Mouse (Mus musculus): ENCODE results near the gene Abcc3.

- no peak for TF ChIP-seq E2F4 (IDR thresholded peaks at IDR 0.05; ENCODE audit: insufficient read depth)
- no peak for TF ChIP-seq POLR2A (IDR thresholded peaks at IDR 0.05; ENCODE audit: insufficient read length, low read depth)
- no peak for TF ChIP-seq POLR2AphosphoS2 (IDR thresholded peaks at IDR 0.05; ENCODE audit: insufficient read length, low read depth)
- TF ChIP-seq TCF12 (IDR thresholded peaks at IDR 0.05; ENCODE audit: insufficient read depth, poor library complexity, severe bottlenecking): no peak
- no peak for TF ChIP-seq MYOG (IDR thresholded peaks at IDR 0.05; ENCODE audit: control insufficient read depth in 1 of 3, insufficient read depth in 1 of 3, insufficient read length in 2 of 3, low read depth in 2 of 3)
These were observed 78.6 kb downstream of the Abcc3 start for GRCm38 (mm10) chr11:94314098-94314652.
